Mouse (Mus musculus): ENCODE measurements around the gene Osbpl2. TPM values are rescaled to one million over a fixed set of nuclear protein-coding genes. Genes with fewer than 3 reads are reported as not detected.

Osbpl2 gene
- total and polyA plus RNA-seq, 3 experiments = 13.3 to 25.5 TPM; not detected in 1

GRCm38 (mm10) chr2:180104659-180105377, 14.3 kb upstream of the Osbpl2 start:
- Histone ChIP-seq H3K79me2 (ENCODE audit: control insufficient read depth, insufficient read depth, low read length, poor library complexity) (no peaks in the 10 kb centered on the region), H3K4me3 (ENCODE audit: control insufficient read depth in 1 of 2, insufficient read depth in 1 of 2, low read depth in 2 of 2, low read length in 2 of 2) (no peak overlapping the region), H3K36me3 (ENCODE audit: control insufficient read depth in 1 of 2, insufficient read depth in 2 of 2, low read length in 2 of 2) (no peaks in the 10 kb centered on the region), H3K4me1 (ENCODE audit: control insufficient read depth in 1 of 2, insufficient read depth in 2 of 2, low read length in 2 of 2) (peaks cover 0 to 3% of the 10 kb centered on the region in 2 experiments; a peak in 1 of 4 replicates), H3K9me3 (replicated peaks; ENCODE audit: insufficient read depth, low read length) (no peaks in the 10 kb centered on the region), H3K27me3 (ENCODE audit: control insufficient read depth in 1 of 2, insufficient read depth in 2 of 2, low read length in 2 of 2) (no peaks in the 10 kb centered on the region), H3K27ac (ENCODE audit: control insufficient read depth, low read depth, low read length) (no peak overlapping the region), H3K9ac (ENCODE audit: control insufficient read depth, low read depth, low read length, poor library complexity, severe bottlenecking) (no peak overlapping the region)
- DNase-seq (ENCODE audit: low read depth, low spot score) = no peak
- no peak for TF ChIP-seq ZKSCAN1 (IDR thresholded peaks at IDR 0.05; ENCODE audit: low read depth, low read length)
- TF ChIP-seq CHD2 (IDR thresholded peaks at IDR 0.05; ENCODE audit: low read length) = no peak
- no peak for TF ChIP-seq GABPA (IDR thresholded peaks at IDR 0.05; ENCODE audit: low read depth, low read length)
- no peak for TF ChIP-seq MYC (IDR thresholded peaks at IDR 0.05; ENCODE audit: low read depth, low read length)
- TF ChIP-seq RAD21 (IDR thresholded peaks at IDR 0.05; ENCODE audit: low read depth, low read length) = no peak
- no peak for TF ChIP-seq KAT2A (conservative IDR thresholded peaks at IDR 0.05; ENCODE audit: low read depth, low read length)
- no peak for TF ChIP-seq MAZ (IDR thresholded peaks at IDR 0.05; ENCODE audit: low read depth, low read length)
- TF ChIP-seq EP300 (IDR thresholded peaks at IDR 0.05; ENCODE audit: low read depth in 1 of 2, low read length in 2 of 2) = no peak
- no peak for TF ChIP-seq MEF2A (IDR thresholded peaks at IDR 0.05; ENCODE audit: extremely low read depth, insufficient replicate concordance, low read depth, low read length, poor library complexity, severe bottlenecking)
- TF ChIP-seq ZMIZ1 (IDR thresholded peaks at IDR 0.05; ENCODE audit: low read depth, low read length) = no peak
- TF ChIP-seq POLR2AphosphoS2 (IDR thresholded peaks at IDR 0.05; ENCODE audit: low read length) = no peak
- TF ChIP-seq ELF1 (IDR thresholded peaks at IDR 0.05; ENCODE audit: low read depth, low read length) = no peak
- TF ChIP-seq NRF1 (IDR thresholded peaks at IDR 0.05; ENCODE audit: insufficient read depth, low read depth, low read length, poor library complexity, severe bottlenecking) = no peak
- no peak for TF ChIP-seq USF1 (IDR thresholded peaks at IDR 0.05; ENCODE audit: low read depth, low read length)

DNA sequence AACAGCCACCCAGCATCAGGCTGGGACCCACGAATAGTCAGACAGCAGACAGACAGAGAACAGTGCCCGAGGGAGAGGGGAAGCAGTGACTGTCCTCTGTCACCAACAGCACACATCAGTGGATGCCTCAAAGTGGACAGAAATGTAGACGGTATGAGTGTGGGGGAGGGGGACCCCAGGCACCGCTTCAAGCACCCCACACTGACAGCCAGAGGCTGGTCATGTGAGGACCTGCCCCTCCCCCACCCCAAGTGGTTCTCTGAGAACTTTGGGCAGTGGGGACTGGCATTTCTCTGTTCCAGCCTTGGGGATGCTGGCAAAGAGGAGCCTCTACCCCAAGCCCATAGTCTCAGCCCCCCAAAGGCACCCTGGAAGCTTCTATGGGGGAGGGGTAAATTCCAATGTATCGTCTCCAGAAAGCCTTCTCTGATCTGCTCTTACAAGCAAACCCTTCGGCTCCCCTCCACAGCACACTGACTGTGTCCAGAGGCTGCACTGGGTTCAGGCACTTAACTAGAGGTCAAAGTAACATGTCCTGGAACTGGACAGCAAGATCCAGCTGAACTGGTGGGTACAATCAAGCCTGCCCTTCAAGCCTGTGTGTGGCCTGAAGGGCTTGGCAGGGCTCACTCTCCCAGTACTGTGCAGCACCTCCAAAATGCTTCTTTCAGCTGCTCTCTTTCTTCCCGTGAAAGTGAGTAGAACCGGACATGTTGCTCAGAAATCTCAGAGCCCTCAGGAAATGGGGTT, 13.5 kb upstream of the Osbpl2 start:
- Histone ChIP-seq H3K4me1 (ENCODE audit: control insufficient read depth in 1 of 2, insufficient read depth in 2 of 2, low read length in 2 of 2) (no peaks in the 10 kb centered on the region), H3K79me2 (ENCODE audit: control insufficient read depth, insufficient read depth, low read length, poor library complexity) (no peaks in the 10 kb centered on the region)
- no peak for DNase-seq (ENCODE audit: low read depth, low spot score)

More for the DNA sequence above, 13.5 kb upstream of the Osbpl2 start:
- Histone ChIP-seq H3K36me3 (ENCODE audit: control insufficient read depth in 1 of 2, insufficient read depth in 2 of 2, low read length in 2 of 2) (no peaks in the 10 kb centered on the region), H3K27me3 (ENCODE audit: control insufficient read depth in 1 of 2, insufficient read depth in 2 of 2, low read length in 2 of 2) (no peaks in the 10 kb centered on the region), H3K27ac (ENCODE audit: control insufficient read depth, low read depth, low read length) (no peak overlapping the region), H3K4me3 (ENCODE audit: control insufficient read depth in 1 of 2, insufficient read depth in 1 of 2, low read depth in 2 of 2, low read length in 2 of 2) (no peak overlapping the region), H3K9me3 (replicated peaks; ENCODE audit: insufficient read depth, low read length) (no peaks in the 10 kb centered on the region), H3K9ac (ENCODE audit: control insufficient read depth, low read depth, low read length, poor library complexity, severe bottlenecking) (no peak overlapping the region)
- no peak for TF ChIP-seq SMC3 (IDR thresholded peaks at IDR 0.05; ENCODE audit: low read depth, low read length)
- no peak for TF ChIP-seq TCF12 (IDR thresholded peaks at IDR 0.05; ENCODE audit: low read depth, low read length)
- TF ChIP-seq NRF1 (IDR thresholded peaks at IDR 0.05; ENCODE audit: insufficient read depth, low read depth, low read length, poor library complexity, severe bottlenecking) = no peak
- no peak for TF ChIP-seq GABPA (IDR thresholded peaks at IDR 0.05; ENCODE audit: low read depth, low read length)
- no peak for TF ChIP-seq HCFC1 (IDR thresholded peaks at IDR 0.05; ENCODE audit: low read depth, low read length)
- TF ChIP-seq ELF1 (IDR thresholded peaks at IDR 0.05; ENCODE audit: low read depth, low read length) = no peak
- no peak for TF ChIP-seq MAZ (IDR thresholded peaks at IDR 0.05; ENCODE audit: low read depth, low read length)
- no peak for TF ChIP-seq POLR2AphosphoS2 (IDR thresholded peaks at IDR 0.05; ENCODE audit: low read length)
- no peak for TF ChIP-seq ZC3H11A (IDR thresholded peaks at IDR 0.05; ENCODE audit: low read depth, low read length)
- TF ChIP-seq TAL1 (IDR thresholded peaks at IDR 0.05; ENCODE audit: low read length) = no peak
- TF ChIP-seq CHD2 (IDR thresholded peaks at IDR 0.05; ENCODE audit: low read length) = no peak
- TF ChIP-seq JUND (IDR thresholded peaks at IDR 0.05; ENCODE audit: low read depth, low read length) = no peak
- TF ChIP-seq MYC (IDR thresholded peaks at IDR 0.05; ENCODE audit: low read depth, low read length) = no peak
- no peak for TF ChIP-seq CHD1 (IDR thresholded peaks at IDR 0.05; ENCODE audit: low read depth, low read length)
- no peak for TF ChIP-seq BHLHE40 (IDR thresholded peaks at IDR 0.05; ENCODE audit: borderline replicate concordance, low read depth, low read length)
- TF ChIP-seq ZMIZ1 (IDR thresholded peaks at IDR 0.05; ENCODE audit: low read depth, low read length) = no peak
- no peak for TF ChIP-seq MYB (IDR thresholded peaks at IDR 0.05; ENCODE audit: low read depth, low read length)
- TF ChIP-seq POLR2AphosphoS5 (IDR thresholded peaks at IDR 0.05; ENCODE audit: borderline replicate concordance, low read depth, low read length) = no peak

All from MEL (cell line).